Mouse (Mus musculus) urinary bladder, adult 18-20 months (tissue): ENCODE results near the gene Slc24a4.
"Not testable (repeated sequence)": the region's sequence is repeated elsewhere in the genome, so short reads cannot be mapped to it uniquely, and the experiment has no call there.

Source experiments
- DNase-seq, 2 experiments: peaks; one replicate each; pipeline ENCODE4 v3.0.0; 2022; ENCODE audit warnings: low spot score in 2 of 2, mixed read lengths in 2 of 2

The Slc24a4 gene

GRCm38 (mm10) chr12:102166691-102167261, 38.2 kb downstream of the Slc24a4 start:
- no peak for DNase-seq

- no peak for DNase-seq
These were observed 38.8 kb downstream of the Slc24a4 start for GRCm38 (mm10) chr12:102167302-102167701.

- DNase-seq = no peak
These were observed 44.2 kb downstream of the Slc24a4 start for GRCm38 (mm10) chr12:102172746-102173145.

- DNase-seq = no peak
These were observed 44.8 kb downstream of the Slc24a4 start for GRCm38 (mm10) chr12:102173345-102173744.

DNA sequence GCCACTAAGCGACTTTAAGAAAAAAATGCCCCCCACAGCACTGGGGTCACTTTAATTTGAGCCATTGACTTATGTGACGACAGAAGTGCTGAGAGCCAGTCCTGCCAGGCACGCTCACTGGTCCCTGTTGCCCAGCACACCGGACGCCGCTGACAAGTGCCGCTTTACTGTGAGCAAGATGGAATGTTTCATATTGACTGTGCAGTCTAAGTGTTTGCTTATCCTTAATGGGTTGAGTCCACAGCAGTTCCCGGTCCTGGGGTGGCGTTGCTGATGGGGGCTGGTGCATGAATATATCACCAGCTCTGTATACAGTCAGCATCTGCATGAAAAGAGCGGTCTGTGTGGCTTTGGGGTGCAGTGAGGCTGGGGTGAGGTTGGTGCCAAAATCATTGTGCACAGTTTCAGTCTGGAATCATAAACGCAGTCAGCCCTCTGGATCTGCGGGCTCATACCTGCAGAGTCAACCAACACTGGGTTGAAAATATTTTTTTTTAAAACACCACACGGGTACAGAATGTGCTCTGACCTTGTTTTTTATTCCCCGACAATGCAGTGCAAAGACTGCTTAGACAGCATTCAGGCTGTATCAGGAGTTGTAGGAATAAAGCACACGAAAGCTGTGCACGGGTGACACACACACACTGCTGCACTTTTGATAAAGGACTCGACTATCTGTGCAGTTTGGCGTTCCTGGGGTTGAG, 52.0 kb downstream of the Slc24a4 start:
- no peak for DNase-seq

DNA sequence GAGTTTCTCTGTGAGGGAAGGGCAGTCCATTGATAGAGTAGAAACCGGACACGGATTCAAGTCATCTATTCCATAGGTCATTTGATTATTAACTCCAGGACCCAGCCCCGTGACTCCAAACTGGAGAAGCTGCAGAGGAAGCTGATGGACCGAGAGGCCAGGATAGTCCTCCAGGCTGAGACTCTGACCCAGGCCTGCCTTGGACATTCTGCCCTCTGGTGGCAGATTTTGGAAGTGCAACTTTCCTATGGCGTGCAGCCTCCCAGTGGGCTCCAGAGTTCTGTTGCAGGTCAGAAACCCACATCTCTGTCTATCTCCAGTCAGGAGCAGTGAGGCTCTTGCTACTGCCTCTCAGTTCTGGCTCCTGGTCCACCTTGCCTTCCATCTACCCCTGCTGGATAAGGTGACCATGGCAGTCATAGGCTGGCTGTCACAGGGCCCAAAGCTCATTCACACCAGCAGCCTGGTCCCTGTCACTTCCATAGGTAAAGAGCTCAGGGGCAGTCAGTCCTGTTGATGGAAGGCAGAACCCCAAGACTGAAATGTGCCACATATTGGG, 53.3 kb downstream of the Slc24a4 start:
- peak in 1 of 2 experiments; percentile 21 for DNase-seq

DNA sequence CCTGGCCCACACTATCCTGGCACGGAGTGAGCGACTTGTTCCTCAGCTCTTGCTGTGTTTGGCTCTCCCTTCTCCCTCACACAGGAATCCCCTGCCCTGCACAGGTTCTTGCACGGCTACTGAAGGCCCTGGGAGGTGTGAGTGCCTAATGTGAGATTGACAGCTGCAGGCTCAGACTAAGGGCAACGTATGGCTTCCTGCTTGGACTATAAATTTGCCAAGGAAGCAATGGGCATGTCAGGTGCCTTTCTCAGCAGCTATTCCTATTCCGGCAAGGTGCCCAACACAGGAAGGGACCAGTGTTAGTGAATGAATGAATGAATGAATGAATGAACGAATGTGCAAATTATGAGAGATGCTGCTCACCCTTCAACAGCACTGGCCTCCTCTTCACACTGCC, 54.1 kb downstream of the Slc24a4 start:
- DNase-seq = no peak

- DNase-seq = no peak
These were observed 54.7 kb downstream of the Slc24a4 start for GRCm38 (mm10) chr12:102183201-102183600.

DNA sequence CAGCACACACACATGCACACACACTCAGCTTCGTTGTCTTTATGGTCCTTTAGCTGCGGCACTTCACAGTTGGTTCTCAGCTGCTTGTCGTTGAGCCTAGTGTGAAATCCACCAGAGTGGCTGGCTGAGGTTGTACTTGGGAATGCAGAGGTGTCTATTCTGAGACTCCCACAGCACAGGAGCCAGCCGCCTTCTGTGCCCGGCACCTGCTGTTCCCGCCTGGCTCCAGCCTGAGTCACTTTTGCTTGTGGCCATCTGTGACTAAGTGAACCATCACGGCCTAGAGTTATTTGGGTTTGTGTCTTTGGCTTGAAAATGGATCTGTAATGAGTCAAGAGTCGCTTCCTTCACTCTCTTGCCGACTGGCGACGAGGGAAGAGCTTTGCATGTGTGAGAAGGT, 62.3 kb downstream of the Slc24a4 start:
- DNase-seq = no peak

DNA sequence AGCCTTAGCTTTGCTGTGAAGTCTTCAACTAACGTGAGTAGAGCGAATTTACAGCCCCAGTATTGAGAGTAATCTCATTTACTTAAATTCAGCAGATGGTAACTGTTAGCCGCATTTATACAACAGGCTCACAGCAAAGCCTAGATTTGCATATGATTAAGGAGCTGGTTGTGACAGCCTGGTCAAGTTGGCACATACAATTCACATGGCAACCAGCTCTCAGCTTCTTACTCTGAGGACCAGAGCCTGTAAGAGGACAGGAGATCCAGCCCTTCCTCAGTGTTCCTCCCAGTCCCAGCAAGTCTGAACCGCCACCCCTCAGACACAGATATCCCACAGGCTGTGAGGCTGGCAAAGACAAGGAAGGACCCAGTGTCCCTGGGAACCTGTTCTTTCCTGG, 73.0 kb downstream of the Slc24a4 start:
- no peak for DNase-seq

DNA sequence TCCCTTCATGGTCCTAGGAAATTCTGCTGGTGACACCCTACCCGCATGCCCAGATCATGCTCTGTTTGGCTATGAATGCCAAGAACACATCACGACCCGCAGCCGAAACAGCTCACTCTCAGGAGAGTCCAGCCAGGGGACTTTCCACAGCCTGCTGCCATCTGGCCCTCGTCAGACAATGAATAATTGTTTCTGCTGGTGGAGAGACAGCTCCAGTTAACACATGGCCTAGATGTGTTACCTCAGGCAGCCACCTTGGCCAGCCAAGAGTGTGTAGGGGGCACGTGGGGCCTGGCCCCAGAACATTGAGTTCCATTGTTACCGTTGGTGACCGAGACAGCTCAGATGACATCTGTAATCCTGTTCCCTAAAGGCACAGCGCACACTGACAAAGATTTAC, 74.4 kb downstream of the Slc24a4 start:
- no peak for DNase-seq

GRCm38 (mm10) chr12:102206471-102206870, 77.9 kb downstream of the Slc24a4 start:
- no peak for DNase-seq

DNA sequence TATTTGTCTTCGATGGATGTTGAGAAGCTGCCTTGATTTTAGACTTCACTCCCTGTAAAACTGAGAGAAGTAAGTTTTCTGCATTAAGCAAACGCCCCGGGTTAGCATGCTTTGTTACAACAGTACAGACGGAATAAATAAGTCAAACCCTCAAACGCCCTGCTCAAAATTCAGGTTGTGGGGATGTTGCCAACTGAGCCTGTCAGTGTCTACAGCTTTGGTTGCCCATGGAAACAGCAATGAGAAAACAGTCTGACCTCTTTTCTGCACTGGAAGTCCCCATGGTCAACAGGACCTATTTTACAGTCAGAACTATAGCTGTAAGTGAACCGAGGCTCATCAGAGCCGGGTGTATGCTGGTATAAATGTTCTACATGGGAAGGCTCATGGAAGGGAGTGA, 78.7 kb downstream of the Slc24a4 start:
- DNase-seq = no peak

GRCm38 (mm10) chr12:102210801-102211200, 82.3 kb downstream of the Slc24a4 start:
- no peak for DNase-seq

- no peak for DNase-seq
These were observed 94.9 kb downstream of the Slc24a4 start for GRCm38 (mm10) chr12:102223404-102223803.

- DNase-seq = not testable (repeated sequence)
These were observed 95.6 kb downstream of the Slc24a4 start for GRCm38 (mm10) chr12:102224112-102224511.

DNA sequence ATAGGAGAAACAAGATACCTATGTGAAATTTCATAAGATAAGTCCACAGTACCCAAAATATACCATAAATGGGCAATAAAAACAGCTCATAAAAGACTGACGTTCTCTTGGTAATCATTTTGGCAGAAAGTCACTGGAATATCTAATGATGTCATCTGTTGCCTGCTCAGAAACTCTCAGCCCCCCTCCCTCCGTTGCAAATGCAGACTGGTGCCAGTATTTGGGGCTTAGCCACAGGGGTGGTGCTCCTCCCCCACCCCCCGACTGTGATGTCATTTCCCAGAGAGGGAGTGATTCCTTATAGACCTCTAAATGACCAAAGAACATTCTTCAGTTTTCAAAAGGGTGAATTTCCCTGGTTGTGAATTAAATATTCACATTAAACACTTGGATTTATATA, 96.6 kb downstream of the Slc24a4 start:
- no peak for DNase-seq

- no peak for DNase-seq
These were observed 107.0 kb downstream of the Slc24a4 start for GRCm38 (mm10) chr12:102235551-102235950.

- DNase-seq = no peak
These were observed 107.8 kb downstream of the Slc24a4 start for GRCm38 (mm10) chr12:102236317-102236716.

- DNase-seq = no peak
These were observed 113.7 kb downstream of the Slc24a4 start for GRCm38 (mm10) chr12:102242076-102242722.

DNA sequence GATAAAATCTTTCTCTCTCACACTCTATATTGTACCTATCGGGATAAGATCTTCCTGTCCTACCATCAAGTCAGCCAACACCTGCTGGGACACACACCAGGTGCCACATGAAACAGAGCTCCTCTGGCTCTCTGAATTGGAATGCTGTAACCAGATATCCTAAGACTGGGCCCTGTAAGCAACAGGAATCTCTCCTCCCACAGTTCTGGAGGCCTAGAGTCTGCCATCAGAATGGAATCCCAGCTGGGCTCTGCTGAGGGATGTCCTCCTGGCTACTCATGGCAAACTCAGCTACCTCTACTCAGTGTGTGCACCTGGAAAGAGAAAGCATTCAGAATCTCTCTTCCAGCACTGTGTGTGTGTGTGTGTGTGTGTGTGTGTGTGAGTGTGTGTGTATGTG, 115.4 kb downstream of the Slc24a4 start:
- no peak for DNase-seq

DNA sequence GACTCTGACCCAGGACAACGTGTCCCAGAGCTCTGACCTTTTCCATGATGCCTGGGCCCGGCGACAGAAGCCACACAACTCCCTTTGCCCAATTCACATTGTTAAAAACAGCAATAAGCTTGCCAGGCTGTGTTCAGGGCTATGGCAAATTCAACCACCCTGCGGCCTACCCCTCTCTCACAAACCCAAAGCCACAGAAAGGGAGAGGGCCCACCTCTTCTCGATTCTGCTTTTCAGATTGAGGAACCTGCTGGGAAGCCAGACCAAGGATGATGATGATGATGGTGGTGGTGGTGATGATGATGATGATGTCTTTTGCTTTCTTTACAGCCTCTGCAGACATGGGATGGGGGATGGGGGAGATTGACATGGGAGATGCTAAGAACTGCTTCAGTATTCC, 117.7 kb downstream of the Slc24a4 start:
- no peak for DNase-seq

GRCm38 (mm10) chr12:102248104-102248503, 119.6 kb downstream of the Slc24a4 start:
- no peak for DNase-seq
